Mouse (Mus musculus) intestine, embryonic 14.5 days (tissue): ENCODE measurements around the gene Zfp317. TPM values are rescaled to one million over a fixed set of nuclear protein-coding genes. Genes with fewer than 3 reads are reported as not detected.
"Not testable (repeated sequence)": the region's sequence is repeated elsewhere in the genome, so short reads cannot be mapped to it uniquely, and the experiment has no call there.

Source experiments
- ATAC-seq: fragments of 200-750 bp; cut with Nextera tagmentation; replicated peaks from 2 replicates; pipeline ENCODE4 v1.8.0; 2017; ENCODE audit warnings: low read depth, moderate number of reproducible peaks, moderate TSS enrichment, moderate library complexity; ENCODE audit not compliant: low FRiP score, low TSS enrichment
- DNase-seq: peaks from one replicate; pipeline ENCODE4 v3.0.0-alpha.2; 2018; ENCODE audit warnings: low spot score
- H3K27ac ChIP-seq: fragments of 300-500 bp; sonication (generic); 2 replicates; pipeline ENCODE4 v1.5.1; 2014; ENCODE audit warnings: low read depth, mild to moderate bottlenecking, control low read depth
- H3K27me3 ChIP-seq: fragments of 300-500 bp; sonication (generic); replicated peaks from 2 replicates; pipeline ENCODE4 v1.6.1; 2014; ENCODE audit warnings: low read length, control low read depth; ENCODE audit not compliant: control insufficient read depth, insufficient read depth
- H3K36me3 ChIP-seq: fragments of 300-500 bp; sonication (generic); 2 replicates; pipeline ENCODE4 v1.6.1; 2014; ENCODE audit warnings: low read length, control low read depth; ENCODE audit not compliant: control insufficient read depth, insufficient read depth
- H3K4me1 ChIP-seq: fragments of 300-500 bp; sonication (generic); replicated peaks from 2 replicates; pipeline ENCODE4 v1.6.1; 2014; ENCODE audit warnings: low read length, control low read depth, mixed read lengths; ENCODE audit not compliant: control insufficient read depth, insufficient read depth
- H3K4me2 ChIP-seq: fragments of 300-500 bp; sonication (generic); 2 replicates; pipeline ENCODE4 v1.6.1; 2014; ENCODE audit warnings: low read length
- H3K4me3 ChIP-seq: fragments of 300-500 bp; sonication (generic); 2 replicates; pipeline ENCODE4 v1.5.1; 2014; ENCODE audit warnings: low read depth, low read length, control low read depth, mixed read lengths
- H3K9ac ChIP-seq: fragments of 300-500 bp; sonication (generic); 2 replicates; pipeline ENCODE4 v1.6.1; 2014; ENCODE audit warnings: mild to moderate bottlenecking, low read length
- H3K9me3 ChIP-seq: fragments of 300-500 bp; sonication (generic); 2 replicates; pipeline ENCODE4 v1.6.1; 2016; ENCODE audit warnings: low read length, control low read depth; ENCODE audit not compliant: control insufficient read depth
- WGBS: fragments of 180-500 bp; shearing (Covaris S2); extraction: QIAGEN DNeasy Blood & Tissue Kit; methylation state at CpG from one replicate; pipeline ENCODE4 v1.1.7; 2014; 5-methylcytosine and 5-hydroxymethylcytosine counted together
- polyA plus RNA-seq: library from polyadenylated mRNA; unstranded; fragments of >200 nt; fragmentation: Nextera tagmentation; extraction: Ambion mirVana; gene quantifications from 2 replicates; pipeline ENCODE4 v1.2.1, GENCODE M21; 2014

The Zfp317 gene
- polyA plus RNA-seq, result 29.7 and 34.3 TPM in 2 replicates

DNA sequence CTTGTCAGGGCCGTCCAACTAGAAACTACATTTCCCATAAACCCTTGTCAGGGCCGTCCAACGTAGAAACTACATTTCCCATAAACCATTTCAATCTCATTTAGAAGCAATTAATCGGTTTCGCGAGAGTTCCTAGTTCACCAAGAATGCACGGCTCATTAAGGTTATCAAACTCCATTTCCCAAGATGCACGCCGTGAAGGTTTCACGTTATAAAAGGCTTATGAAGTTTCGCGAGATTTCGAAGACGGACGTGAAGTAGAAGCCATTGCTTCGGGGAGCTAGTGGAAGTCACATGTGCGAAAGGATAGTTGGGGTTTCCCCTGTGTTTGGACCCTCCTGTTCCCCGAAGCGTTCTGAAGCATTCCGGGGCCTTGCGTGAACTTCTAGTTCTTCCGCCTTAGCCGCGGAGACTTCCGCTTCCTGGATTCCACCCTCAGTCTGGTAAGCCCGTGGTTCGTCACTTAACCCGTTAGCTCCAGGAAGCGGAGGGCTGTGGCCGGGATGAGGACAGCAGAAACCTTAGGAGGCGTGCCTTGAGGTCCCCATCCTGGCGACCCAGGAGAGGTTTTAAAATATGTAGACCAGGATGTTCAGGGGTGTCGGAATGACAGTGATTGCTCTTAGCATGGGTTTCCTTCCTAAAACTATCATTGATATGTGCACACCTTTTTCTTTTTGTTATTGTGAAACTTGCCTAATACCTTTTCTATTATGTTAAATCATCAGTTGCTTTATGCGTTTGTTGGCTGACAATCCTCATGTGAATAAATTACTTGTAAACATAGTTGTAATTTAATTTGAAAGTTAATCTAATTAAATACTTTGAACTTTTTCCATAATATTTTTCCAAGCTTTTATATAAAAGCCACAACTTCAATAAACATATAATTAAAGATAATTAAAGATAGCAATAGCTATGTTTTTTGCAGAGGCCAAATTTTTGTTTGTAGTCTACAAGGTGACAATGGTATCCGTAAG lies at the start of gene Zfp317:
Gene Zfp317, plus strand, starts transcription at position 260 of the 980 bp plus-strand sequence.
- DNase-seq, result peak; percentile 93
- no peaks in the 10 kb centered on the region for H3K9me3 ChIP-seq
- H3K9ac ChIP-seq, result peak within 1 kb of the TSS; percentile 64
- H3K27me3 ChIP-seq, result no peaks in the 10 kb centered on the region
- H3K4me2 ChIP-seq, result peak within 1 kb of the TSS; percentile 43
- WGBS, result 1% methylated on average over 35 of the region's 35 CpGs
- H3K4me3 ChIP-seq, result peak within 1 kb of the TSS; percentile 68
- H3K36me3 ChIP-seq, result peaks cover 20% of the 10 kb centered on the region
- no peaks in the 10 kb centered on the region for H3K4me1 ChIP-seq
- ATAC-seq, result peak; percentile 97
- H3K27ac ChIP-seq, result peak within 1 kb of the TSS; percentile 90

DNA sequence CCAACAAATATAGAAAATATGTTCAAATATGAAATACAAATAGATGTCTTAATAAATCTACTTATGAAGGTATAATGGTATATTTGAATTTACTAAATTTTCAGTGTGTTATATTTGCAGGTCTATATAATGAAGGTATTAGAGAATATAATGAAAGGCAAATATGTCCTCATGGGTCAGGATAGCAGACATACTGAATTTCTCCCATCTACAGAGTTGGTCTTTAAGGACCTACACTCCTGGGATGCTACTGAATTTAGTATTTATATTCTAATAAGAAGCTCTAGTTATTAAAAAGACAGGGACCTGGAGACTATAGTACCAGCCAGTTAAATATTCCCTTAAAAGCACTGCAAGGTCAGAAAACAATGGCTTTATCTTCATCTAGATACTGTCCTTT lies 39.6 kb upstream of the Zfp317 start, which contains the start of gene Olfr855:
Gene Olfr855, plus strand, starts transcription at position 301 of the 400 bp plus-strand sequence.
- H3K36me3 ChIP-seq, result no peaks in the 10 kb centered on the region
- no peak for DNase-seq
- H3K27ac ChIP-seq, result no peak within 1 kb of the TSS
- no peak within 1 kb of the TSS for H3K9ac ChIP-seq
- H3K4me3 ChIP-seq, result no peak within 1 kb of the TSS
- ATAC-seq, result no peak
- no peaks in the 10 kb centered on the region for H3K27me3 ChIP-seq
- H3K9me3 ChIP-seq, result no peaks in the 10 kb centered on the region
- H3K4me1 ChIP-seq, result no peaks in the 10 kb centered on the region
- no peak within 1 kb of the TSS for H3K4me2 ChIP-seq

DNA sequence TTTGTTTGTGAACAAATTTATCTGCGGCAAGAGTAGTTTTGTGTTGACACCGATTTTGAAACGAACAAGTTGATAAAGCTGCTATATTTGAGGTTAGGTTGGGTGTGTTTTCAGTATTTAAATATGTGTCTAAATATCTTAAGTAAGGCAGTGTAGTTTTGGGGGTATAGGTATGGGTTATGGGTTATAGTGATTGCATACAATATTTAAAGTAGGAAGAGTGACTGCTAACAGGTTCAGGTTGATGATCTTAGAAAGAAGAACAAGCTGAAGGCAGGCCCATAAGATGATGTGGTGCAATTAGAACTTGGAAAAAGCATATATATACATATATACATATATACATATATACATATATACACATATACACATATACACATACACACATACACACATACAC lies 605 bp upstream of the Zfp317 start:
- H3K9me3 ChIP-seq, result no peaks in the 10 kb centered on the region
- WGBS, result 96% methylated on average over 3 of the region's 3 CpGs
- no peak for DNase-seq

DNA sequence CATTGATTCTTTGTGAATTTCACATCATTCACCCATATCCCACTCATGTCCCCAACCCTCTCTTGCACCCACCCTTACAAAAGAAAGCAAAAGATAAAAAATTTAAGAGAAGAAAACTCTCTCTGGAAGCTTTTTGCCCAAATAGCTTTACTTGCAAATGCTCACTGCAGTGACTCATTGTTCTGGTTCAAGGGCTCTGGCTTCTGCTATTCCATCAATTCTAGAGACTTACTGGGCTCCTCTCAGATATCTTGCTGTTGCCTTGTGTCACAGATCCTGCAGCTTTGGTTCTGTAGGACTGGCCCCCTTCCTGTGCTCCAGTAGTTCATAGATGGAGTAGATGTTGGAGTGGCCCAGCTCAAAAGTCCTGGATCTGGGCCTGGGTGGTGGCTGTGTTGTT lies 7.7 kb downstream of the Zfp317 start:
- Histone ChIP-seq H3K27ac (no peak overlapping the region), H3K4me3 (no peak overlapping the region), H3K9me3 (no peaks in the 10 kb centered on the region), H3K4me1 (no peaks in the 10 kb centered on the region), H3K27me3 (no peaks in the 10 kb centered on the region), H3K9ac (no peak overlapping the region), H3K4me2 (no peak overlapping the region), H3K36me3 (peaks cover 35% of the 10 kb centered on the region)
- ATAC-seq (no peak), DNase-seq (no peak)

More for the DNA sequence above, 605 bp upstream of the Zfp317 start:
- no peaks in the 10 kb centered on the region for H3K27me3 ChIP-seq
- H3K4me1 ChIP-seq, result no peaks in the 10 kb centered on the region
- ATAC-seq, result no peak
- no peak overlapping the region for H3K9ac ChIP-seq
- peaks cover 17% of the 10 kb centered on the region for H3K36me3 ChIP-seq
- H3K27ac ChIP-seq, result no peak overlapping the region
- H3K4me3 ChIP-seq, result no peak overlapping the region
- H3K4me2 ChIP-seq, result no peak overlapping the region

DNA sequence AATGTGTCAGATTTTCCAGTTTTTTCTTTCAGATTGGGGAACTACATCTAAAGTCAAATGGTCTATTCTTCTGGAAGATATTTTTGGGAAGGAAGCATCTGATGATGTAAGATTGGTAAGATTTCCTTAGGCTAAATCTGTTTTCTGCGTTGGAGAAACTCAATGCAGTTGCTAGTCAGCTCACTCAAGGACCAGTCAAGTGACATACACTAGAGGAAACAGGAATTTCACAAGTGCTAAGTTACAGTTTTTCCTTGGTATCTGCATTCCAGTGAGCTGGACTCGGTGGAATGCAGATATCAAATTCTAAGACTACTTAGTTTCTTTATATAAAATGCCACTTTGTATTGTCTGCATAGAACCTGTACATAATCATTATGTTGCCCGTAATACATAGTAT lies 23.3 kb downstream of the Zfp317 start:
- Histone ChIP-seq H3K9ac (no peak overlapping the region), H3K9me3 (no peaks in the 10 kb centered on the region), H3K27me3 (no peaks in the 10 kb centered on the region), H3K27ac (no peak overlapping the region), H3K4me3 (no peak overlapping the region), H3K4me1 (no peaks in the 10 kb centered on the region), H3K36me3 (peaks cover 83% of the 10 kb centered on the region), H3K4me2 (no peak overlapping the region)
- no peak for DNase-seq
- 89% methylated on average over 3 of the region's 3 CpGs for WGBS
- no peak for ATAC-seq

DNA sequence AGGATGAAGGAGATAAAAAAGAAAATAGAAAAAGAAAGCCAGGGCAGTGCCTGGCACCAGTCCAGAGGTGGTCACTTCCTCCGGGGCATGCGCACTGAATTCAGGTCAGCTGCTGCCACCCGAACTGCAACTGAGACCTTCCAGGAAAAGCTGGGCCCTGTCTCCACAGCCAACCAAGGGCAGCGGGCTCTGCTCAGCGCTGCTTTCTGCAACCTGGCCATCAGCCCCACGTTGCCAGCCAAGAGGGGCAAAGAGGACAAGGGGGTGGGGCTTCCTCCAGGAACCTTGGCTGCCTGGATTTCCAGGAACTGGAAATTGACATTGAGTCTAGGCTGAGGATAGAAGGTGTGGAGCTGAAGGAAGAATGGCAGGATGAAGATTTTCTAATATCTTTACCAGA lies 68.4 kb downstream of the Zfp317 start:
- 84% methylated on average over 6 of the region's 6 CpGs for WGBS
- Histone ChIP-seq H3K9me3 (no peaks in the 10 kb centered on the region), H3K9ac (no peak overlapping the region), H3K27ac (no peak overlapping the region), H3K27me3 (no peaks in the 10 kb centered on the region), H3K4me3 (no peak overlapping the region), H3K4me2 (no peak overlapping the region), H3K4me1 (no peaks in the 10 kb centered on the region), H3K36me3 (no peaks in the 10 kb centered on the region)
- ATAC-seq (no peak), DNase-seq (no peak)

DNA sequence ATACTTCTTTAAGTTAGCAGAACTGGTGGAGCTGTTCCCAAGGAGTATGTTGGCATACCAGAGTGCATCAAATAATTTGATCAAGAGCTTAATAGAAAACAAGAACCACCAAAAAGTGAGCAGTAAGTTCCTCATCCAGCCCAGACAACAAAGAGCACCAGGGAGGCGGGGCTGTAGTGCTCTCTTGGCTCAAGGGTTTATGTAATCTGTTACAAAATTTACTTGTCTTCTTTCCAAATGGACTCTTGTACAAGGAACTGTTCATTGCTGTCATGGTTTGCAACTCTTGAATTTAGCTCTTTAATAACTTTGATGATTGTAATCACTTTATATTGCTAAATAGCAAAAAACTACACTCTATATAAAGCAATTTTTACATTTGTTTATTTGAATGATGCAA lies 69.5 kb downstream of the Zfp317 start:
- H3K9ac ChIP-seq, result no peak overlapping the region
- no peak for ATAC-seq
- WGBS, result 81% methylated on average over 1 of the region's 1 CpGs

DNA sequence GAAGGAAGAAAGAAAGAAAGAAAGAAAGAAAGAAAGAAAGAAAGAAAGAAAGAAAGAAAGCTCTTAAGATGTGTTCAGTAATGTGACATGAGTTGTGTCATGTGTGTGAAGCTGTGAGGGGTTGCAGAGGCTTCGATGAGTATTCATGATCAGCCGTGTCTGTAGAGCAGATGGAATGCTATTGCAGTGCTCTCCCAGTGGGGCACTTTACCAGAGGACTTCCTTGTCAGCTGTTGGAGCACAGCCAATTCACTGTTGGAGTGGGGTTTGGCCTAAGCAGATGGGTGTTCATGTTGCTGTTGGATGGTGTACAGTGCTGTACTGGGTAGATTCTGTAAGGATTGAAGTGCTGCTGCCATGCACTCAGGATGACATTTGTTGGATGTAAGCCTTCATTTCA lies 70.5 kb downstream of the Zfp317 start:
- no peak for ATAC-seq
- WGBS, result 90% methylated on average over 2 of the region's 2 CpGs

More for the DNA sequence above, 69.5 kb downstream of the Zfp317 start:
- Histone ChIP-seq H3K4me1 (no peaks in the 10 kb centered on the region), H3K36me3 (no peaks in the 10 kb centered on the region), H3K27ac (no peak overlapping the region), H3K9me3 (no peaks in the 10 kb centered on the region), H3K4me2 (no peak overlapping the region), H3K27me3 (no peaks in the 10 kb centered on the region), H3K4me3 (no peak overlapping the region)
- DNase-seq, result no peak

DNA sequence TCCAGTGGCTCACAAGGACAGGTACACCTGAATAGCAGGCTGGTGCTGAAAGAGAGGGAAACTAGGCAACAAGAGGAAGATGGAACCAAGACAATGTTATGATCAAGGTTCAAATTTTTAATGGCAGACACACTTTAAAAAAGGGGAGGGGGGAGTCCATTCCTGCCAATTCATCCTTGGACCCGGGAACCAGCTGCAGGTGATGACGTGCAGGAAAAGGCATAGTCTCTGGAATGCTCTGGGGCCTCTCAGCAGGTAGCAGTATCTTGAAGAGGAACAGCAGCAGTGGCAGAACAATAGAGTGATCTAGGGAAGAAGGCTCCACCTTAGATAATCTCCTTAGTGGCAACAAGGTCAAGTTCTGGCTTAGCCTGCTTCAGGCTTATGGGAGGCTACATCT lies 72.4 kb downstream of the Zfp317 start:
- H3K27me3 ChIP-seq, H3K4me1 ChIP-seq, H3K36me3 ChIP-seq, H3K9me3 ChIP-seq, H3K9ac ChIP-seq, H3K4me3 ChIP-seq, H3K4me2 ChIP-seq, ATAC-seq, DNase-seq, H3K27ac ChIP-seq: not testable (repeated sequence)
- 59% methylated on average over 2 of the region's 2 CpGs for WGBS

More for the DNA sequence above, 70.5 kb downstream of the Zfp317 start:
- Histone ChIP-seq H3K9me3 (no peaks in the 10 kb centered on the region), H3K4me2 (no peak overlapping the region), H3K4me3 (no peak overlapping the region), H3K27me3 (no peaks in the 10 kb centered on the region), H3K4me1 (no peaks in the 10 kb centered on the region), H3K27ac (no peak overlapping the region), H3K9ac (no peak overlapping the region), H3K36me3 (no peaks in the 10 kb centered on the region)
- DNase-seq, result no peak
